Mouse (Mus musculus): ENCODE results near the gene Calb2. TPM values are rescaled to one million over a fixed set of nuclear protein-coding genes. Genes with fewer than 3 reads are reported as not detected.
A peak's percentile ranks its signal among the peaks of the same experiment; 100 is the strongest.

Gene Calb2
- polyA plus RNA-seq, 1 experiment from 2014 or later, result 0.32 TPM

DNA sequence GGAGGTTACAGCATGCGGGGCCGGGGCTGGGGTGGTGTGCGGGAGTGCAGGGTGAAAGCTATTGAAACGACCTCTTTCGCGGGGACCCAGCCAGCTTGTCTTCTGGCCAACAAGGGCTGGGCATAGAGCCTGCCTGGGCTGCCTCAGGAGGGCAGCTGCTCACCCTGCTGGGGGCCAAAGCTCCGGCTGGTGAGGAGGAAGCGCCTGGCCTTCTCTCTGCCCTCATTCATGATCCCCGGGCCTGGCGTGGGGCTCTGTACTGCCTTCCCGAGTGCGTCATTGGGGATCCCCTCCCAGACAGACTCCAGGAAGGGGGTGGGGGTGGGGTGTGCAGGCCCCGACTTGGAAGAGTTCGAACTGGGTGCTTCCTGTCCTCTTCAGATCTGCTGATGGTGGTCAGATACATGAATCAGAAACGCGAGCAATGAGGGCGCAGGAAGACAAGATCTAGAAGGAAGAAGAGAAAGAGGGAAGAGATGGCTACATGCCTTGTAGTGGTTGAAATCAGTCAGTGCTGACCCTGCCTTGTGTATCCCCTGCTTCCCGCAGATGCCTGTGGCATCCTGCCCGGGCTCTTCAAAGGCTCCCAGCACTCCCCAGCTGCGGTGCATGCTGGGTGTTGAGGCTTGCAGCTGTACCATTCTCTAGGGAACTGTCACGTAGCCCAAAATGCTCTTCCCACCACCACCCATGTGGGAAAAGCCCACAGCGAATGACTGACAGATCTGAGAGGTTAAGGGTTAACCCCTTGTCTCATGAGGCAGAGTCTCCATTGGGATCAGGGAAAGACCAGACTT, 9.5 kb upstream of the Calb2 start:
- 0 out of 2 replicates have a peak, but pooled peaks cover 8% of the 10 kb centered on the region for H3K4me1 ChIP-seq
- H3K27me3 ChIP-seq (replicated peaks), result 0 out of 2 replicates have a peak, but pooled peaks cover 7% of the 10 kb centered on the region
- WGBS, result 22% methylated on average over 22 of the region's 22 CpGs
- H3K4me3 ChIP-seq (replicated peaks), result no peak overlapping the region
- H3K27ac ChIP-seq, result no peak overlapping the region
- 0 out of 2 replicates have a peak, but pooled peaks have one; percentile 27 for ATAC-seq (ENCODE audit: insufficient read depth, low FRiP score, low read depth)
- H3K4me2 ChIP-seq, result peak overlapping the region; percentile 30; the same call in 1 of the 2 replicates
- H3K9me3 ChIP-seq, result no peaks in the 10 kb centered on the region
- H3K9ac ChIP-seq, result no peak overlapping the region
- H3K36me3 ChIP-seq, result no peaks in the 10 kb centered on the region

DNA sequence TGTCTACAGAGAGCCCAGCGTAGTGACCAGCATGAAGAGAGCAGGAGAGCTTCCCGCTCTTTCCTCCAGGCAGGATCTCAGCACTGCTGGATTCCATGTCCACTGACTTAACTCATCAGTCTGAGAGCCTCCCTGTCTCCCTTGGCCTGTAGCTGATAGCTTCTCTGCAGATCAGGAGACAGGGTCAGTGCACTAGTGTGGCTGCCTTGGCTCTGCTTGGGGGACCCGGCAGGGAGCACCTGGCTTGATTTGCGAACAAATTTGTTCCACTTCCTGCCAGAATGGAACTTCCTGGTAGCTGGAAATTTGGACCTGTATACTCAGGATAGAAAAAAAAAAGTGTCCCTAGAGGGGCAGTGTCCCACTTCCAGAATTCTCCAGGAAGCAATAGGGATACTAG, 6.8 kb upstream of the Calb2 start:
- no peaks in the 10 kb centered on the region for H3K9me3 ChIP-seq
- no peak overlapping the region for H3K9ac ChIP-seq
- no peaks in the 10 kb centered on the region for H3K36me3 ChIP-seq
- H3K4me2 ChIP-seq, result no peak overlapping the region
- no peak overlapping the region for H3K4me3 ChIP-seq (replicated peaks)
- no peak for ATAC-seq (ENCODE audit: insufficient read depth, low FRiP score, low read depth)
- H3K27me3 ChIP-seq (replicated peaks), result 0 out of 2 replicates have a peak, but pooled peaks cover 6% of the 10 kb centered on the region
- H3K4me1 ChIP-seq, result 0 out of 2 replicates have a peak, but pooled peaks cover 8% of the 10 kb centered on the region
- WGBS, result 87% methylated on average over 4 of the region's 4 CpGs
- no peak overlapping the region for H3K27ac ChIP-seq

DNA sequence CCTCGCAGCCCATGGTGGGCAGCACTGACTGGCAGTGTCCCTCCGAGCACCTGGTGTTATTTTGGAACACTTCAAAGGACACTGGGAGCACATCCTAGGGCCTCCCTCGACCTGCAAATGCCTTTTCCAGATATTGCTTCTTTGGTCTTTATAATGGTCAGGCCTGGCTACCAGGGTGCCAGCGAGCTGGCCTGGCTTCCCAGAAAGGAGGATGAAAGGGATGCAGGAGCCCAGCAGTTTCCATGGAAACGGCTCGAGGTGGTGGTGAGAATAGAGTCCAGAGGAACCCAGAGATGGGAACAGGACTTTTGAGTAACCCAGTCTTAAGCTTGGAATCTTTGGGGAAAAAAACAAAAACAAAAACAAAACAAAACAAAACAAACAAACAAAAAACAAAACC, 4.2 kb upstream of the Calb2 start:
- 64% methylated on average over 6 of the region's 6 CpGs for WGBS
- Histone ChIP-seq H3K9me3 (no peaks in the 10 kb centered on the region), H3K36me3 (no peaks in the 10 kb centered on the region), H3K4me3 (replicated peaks) (no peak overlapping the region), H3K4me2 (no peak overlapping the region), H3K27ac (no peak overlapping the region), H3K27me3 (replicated peaks) (peaks cover 22% of the 10 kb centered on the region), H3K4me1 (0 out of 2 replicates have a peak, but pooled peaks cover 1% of the 10 kb centered on the region), H3K9ac (no peak overlapping the region)
- ATAC-seq (ENCODE audit: insufficient read depth, low FRiP score, low read depth), result no peak

DNA sequence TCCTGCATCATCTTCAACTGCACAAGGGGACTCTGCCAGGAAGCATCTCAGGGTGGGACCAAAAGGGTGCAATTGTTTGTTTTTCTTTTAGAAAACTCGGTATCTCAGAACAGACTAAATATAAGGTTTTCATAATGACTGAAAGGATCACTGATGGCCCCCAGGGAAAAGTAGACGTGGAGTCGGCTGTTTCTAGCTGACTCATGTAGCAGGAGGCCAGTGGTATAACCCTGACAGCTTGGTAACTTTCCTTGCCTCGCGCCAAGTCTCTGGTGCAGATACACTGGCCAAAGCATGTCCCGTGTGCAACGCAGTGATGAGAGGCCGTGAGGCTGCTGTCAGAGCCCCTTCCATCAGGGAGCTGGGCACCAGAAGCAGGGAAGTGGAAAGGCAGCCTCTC, 1.7 kb downstream of the Calb2 start:
- no peaks in the 10 kb centered on the region for H3K4me1 ChIP-seq
- peaks cover 29% of the 10 kb centered on the region for H3K27me3 ChIP-seq (replicated peaks)
- H3K9ac ChIP-seq, result no peak overlapping the region
- no peaks in the 10 kb centered on the region for H3K9me3 ChIP-seq
- no peaks in the 10 kb centered on the region for H3K36me3 ChIP-seq
- H3K27ac ChIP-seq, result no peak overlapping the region
- no peak for ATAC-seq (ENCODE audit: insufficient read depth, low FRiP score, low read depth)
- H3K4me3 ChIP-seq (replicated peaks), result no peak overlapping the region
- WGBS, result 69% methylated on average over 8 of the region's 8 CpGs
- H3K4me2 ChIP-seq, result no peak overlapping the region

DNA sequence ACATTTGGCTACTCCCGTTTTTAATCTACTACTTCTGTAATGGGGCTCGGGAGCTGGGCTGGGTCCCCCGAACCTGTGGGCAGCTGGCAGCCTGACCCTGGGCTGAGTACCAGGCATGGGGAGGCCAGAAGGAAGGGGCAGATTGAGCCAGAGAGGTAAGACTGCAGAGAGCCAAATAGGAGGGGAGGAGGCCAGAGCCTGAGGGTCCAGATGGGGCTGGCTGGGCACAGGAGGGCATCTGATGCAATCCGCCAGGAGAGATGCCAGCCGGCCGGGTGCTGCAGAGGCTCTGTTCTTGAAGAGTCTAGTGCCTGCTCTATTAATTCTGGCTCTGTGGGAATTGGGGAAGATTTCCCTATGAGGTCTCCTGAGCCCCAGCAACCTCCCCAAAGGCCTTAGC, 6.0 kb downstream of the Calb2 start:
- Histone ChIP-seq H3K4me2 (no peak overlapping the region), H3K27me3 (replicated peaks) (0 out of 2 replicates have a peak, but pooled peaks cover 5% of the 10 kb centered on the region), H3K4me3 (replicated peaks) (no peak overlapping the region), H3K9me3 (no peaks in the 10 kb centered on the region), H3K9ac (no peak overlapping the region), H3K36me3 (no peaks in the 10 kb centered on the region), H3K27ac (no peak overlapping the region), H3K4me1 (no peaks in the 10 kb centered on the region)
- WGBS, result 78% methylated on average over 6 of the region's 6 CpGs
- no peak for ATAC-seq (ENCODE audit: insufficient read depth, low FRiP score, low read depth)

DNA sequence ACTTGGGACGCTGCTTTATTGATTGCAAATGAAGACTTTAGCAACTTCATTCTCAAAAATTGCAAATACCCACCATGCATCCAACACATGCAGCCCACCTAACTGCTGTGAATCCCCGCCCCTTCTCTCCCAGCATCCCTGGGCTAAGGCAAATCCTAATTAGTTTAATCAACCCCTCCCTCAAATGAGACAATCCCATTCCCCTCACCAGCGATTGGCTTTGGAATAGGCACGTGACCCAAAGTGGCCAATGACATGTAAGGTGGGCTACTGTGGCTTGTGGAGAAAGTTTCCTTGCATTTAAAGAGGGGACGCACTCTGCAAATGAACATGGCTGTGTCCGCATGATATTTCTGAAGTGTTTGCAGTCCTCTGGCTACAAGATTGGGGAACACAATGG, 15.1 kb downstream of the Calb2 start:
- no peak for ATAC-seq (ENCODE audit: insufficient read depth, low FRiP score, low read depth)

DNA sequence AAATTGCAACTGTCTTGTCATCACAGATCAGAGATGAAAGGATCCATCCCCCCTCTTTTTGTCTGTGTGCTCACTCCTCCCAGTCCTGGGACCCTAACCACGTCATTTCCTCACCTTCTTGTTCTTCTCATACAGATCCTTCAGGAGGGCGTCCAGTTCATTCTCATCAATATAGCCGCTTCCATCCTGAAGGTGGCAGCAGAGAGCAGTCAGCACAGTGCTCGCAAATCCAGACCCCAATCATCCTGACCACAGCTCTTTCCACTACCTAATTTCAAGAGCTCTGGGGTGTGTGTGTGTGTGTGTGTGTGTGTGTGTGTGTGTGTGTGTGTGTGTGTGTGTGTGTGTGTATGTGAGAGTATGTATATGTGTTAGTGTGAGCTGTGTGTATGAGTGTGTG, 22.5 kb downstream of the Calb2 start:
- no peak for ATAC-seq (ENCODE audit: insufficient read depth, low FRiP score, low read depth)
- Histone ChIP-seq H3K27me3 (replicated peaks) (no peaks in the 10 kb centered on the region), H3K4me3 (replicated peaks) (no peak overlapping the region), H3K9ac (no peak overlapping the region), H3K27ac (no peak overlapping the region), H3K4me1 (no peaks in the 10 kb centered on the region), H3K4me2 (no peak overlapping the region), H3K9me3 (no peaks in the 10 kb centered on the region), H3K36me3 (no peaks in the 10 kb centered on the region)
- WGBS, result under 1% methylated on average over 4 of the region's 4 CpGs

More for the DNA sequence above, 15.1 kb downstream of the Calb2 start:
- Histone ChIP-seq H3K9me3 (no peaks in the 10 kb centered on the region), H3K36me3 (no peaks in the 10 kb centered on the region), H3K4me3 (replicated peaks) (no peak overlapping the region), H3K27me3 (replicated peaks) (no peaks in the 10 kb centered on the region), H3K9ac (no peak overlapping the region), H3K4me1 (no peaks in the 10 kb centered on the region), H3K27ac (no peak overlapping the region), H3K4me2 (no peak overlapping the region)
- 69% methylated on average over 6 of the region's 6 CpGs for WGBS

DNA sequence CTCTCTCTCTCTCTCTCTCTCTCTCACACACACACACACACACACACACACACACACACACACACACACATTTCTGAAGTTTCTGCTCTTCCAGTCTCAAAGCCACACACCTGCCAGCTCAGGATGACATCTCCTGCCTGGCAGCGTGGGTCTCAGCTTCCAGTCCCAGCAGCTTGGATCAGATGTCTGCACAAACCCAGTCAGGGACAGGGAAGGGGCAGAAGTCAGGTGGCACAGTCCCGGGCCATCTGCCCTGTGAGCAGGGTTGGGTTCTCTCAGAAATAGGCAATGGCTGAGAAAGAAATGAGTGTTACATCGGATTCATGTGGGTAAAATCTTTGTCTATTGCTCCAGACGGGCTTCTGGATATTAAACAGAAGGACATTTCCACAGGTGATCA, 27.2 kb downstream of the Calb2 start:
- Histone ChIP-seq H3K9ac (no peak overlapping the region), H3K4me2 (no peak overlapping the region), H3K27me3 (replicated peaks) (no peaks in the 10 kb centered on the region), H3K27ac (no peak overlapping the region), H3K4me1 (no peaks in the 10 kb centered on the region), H3K4me3 (replicated peaks) (no peak overlapping the region), H3K36me3 (no peaks in the 10 kb centered on the region), H3K9me3 (no peaks in the 10 kb centered on the region)
- ATAC-seq (ENCODE audit: insufficient read depth, low FRiP score, low read depth), result no peak
- WGBS, result 63% methylated on average over 4 of the region's 4 CpGs

DNA sequence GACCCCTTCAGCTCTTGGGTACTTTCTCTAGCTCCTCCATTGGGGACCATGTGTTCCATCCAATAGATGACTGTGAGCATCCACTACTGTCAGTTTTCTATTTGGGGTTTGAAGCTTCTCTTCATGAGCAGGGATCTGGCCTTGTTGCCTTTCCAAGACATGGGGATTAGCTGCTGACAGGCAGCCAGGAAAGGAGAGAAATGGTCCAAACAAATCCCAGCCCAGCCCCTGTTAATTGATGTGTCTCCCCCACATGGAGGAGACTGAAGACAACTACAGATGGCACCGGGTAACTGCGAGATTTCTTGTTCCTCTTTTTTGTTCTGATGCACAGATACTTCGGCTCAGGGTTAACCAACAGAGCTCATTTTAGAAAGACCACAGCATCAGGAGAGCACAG, 27.9 kb downstream of the Calb2 start:
- no peaks in the 10 kb centered on the region for H3K9me3 ChIP-seq
- no peaks in the 10 kb centered on the region for H3K36me3 ChIP-seq
- no peak overlapping the region for H3K27ac ChIP-seq
- ATAC-seq (ENCODE audit: insufficient read depth, low FRiP score, low read depth), result no peak
- H3K4me3 ChIP-seq (replicated peaks), result no peak overlapping the region
- no peaks in the 10 kb centered on the region for H3K27me3 ChIP-seq (replicated peaks)
- H3K4me1 ChIP-seq, result no peaks in the 10 kb centered on the region
- H3K9ac ChIP-seq, result no peak overlapping the region
- 56% methylated on average over 3 of the region's 3 CpGs for WGBS
- H3K4me2 ChIP-seq, result no peak overlapping the region

DNA sequence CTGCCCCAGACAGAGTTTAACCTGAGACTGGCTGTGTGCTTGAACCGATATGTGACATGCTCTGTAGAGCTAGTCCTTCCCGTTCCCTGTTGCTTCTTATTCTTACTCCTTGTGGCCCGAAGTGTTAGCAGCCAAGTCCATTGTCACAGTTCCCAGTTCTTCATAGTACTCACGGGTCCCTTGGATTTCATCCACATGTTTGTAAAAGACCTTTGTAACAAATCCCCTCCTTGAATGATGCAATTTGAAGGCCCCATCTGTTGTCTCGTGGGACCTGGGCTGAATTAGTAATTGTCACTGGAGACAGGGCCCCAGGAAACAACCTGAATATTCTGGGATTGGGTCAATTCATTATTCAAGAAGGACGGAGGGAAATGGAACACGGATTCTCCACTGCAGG, 32.5 kb downstream of the Calb2 start:
- no peak overlapping the region for H3K4me2 ChIP-seq
- no peaks in the 10 kb centered on the region for H3K27me3 ChIP-seq (replicated peaks)
- H3K9me3 ChIP-seq, result no peaks in the 10 kb centered on the region
- no peak overlapping the region for H3K27ac ChIP-seq
- ATAC-seq (ENCODE audit: insufficient read depth, low FRiP score, low read depth), result no peak
- no peak overlapping the region for H3K4me3 ChIP-seq (replicated peaks)
- no peaks in the 10 kb centered on the region for H3K36me3 ChIP-seq
- 74% methylated on average over 7 of the region's 7 CpGs for WGBS
- H3K4me1 ChIP-seq, result no peaks in the 10 kb centered on the region
- no peak overlapping the region for H3K9ac ChIP-seq

DNA sequence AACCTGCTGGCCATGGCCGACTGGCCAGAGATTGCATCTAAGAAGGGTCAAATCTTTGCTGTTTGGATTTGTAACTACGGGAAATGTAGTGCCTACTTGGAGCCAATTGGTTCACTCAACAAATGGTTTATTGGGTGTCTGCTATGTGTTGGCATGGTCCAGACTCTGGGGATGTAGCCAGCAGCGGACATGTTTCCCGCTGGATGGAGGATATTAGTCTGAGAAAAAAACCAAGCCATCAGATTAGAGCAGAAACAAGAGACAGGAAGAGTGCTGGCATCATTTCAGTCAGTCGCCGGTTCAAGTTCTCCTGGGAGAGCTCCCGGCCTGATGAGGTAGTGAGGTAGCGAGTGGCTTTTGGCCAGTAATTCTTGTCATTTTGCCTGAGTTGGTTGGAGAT, 33.8 kb downstream of the Calb2 start:
- H3K9ac ChIP-seq, result no peak overlapping the region
- no peak for ATAC-seq (ENCODE audit: insufficient read depth, low FRiP score, low read depth)
- H3K4me3 ChIP-seq (replicated peaks), result no peak overlapping the region
- WGBS, result 90% methylated on average over 8 of the region's 8 CpGs
- no peaks in the 10 kb centered on the region for H3K4me1 ChIP-seq
- no peak overlapping the region for H3K27ac ChIP-seq
- H3K27me3 ChIP-seq (replicated peaks), result no peaks in the 10 kb centered on the region
- no peak overlapping the region for H3K4me2 ChIP-seq
- H3K9me3 ChIP-seq, result no peaks in the 10 kb centered on the region
- no peaks in the 10 kb centered on the region for H3K36me3 ChIP-seq

DNA sequence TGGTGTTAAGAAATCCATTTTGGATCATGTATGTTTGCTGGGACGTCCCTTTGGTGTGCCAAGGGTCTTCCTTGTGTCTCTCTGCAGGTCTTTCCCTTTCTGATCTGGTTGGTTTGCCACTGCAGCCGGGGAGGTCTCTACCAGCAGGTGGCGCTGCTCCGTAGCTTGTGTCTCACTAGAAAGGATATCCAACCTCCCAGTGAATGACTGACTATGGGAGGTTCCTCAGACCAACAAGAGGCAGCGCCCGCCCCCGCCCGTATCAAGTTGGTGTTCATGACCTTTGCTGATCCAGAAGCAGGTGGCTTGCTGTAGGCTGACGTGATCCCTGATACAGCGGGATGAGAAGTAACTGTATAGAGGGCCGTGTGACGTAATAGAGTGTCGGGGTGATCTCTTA, 37.5 kb downstream of the Calb2 start:
- H3K4me1 ChIP-seq, result no peaks in the 10 kb centered on the region
- no peak overlapping the region for H3K4me2 ChIP-seq
- no peaks in the 10 kb centered on the region for H3K36me3 ChIP-seq
- H3K27ac ChIP-seq, result no peak overlapping the region
- H3K9ac ChIP-seq, result no peak overlapping the region
- WGBS, result 18% methylated on average over 13 of the region's 13 CpGs
- ATAC-seq (ENCODE audit: insufficient read depth, low FRiP score, low read depth), result peak; percentile 63; the same call in 1 of the 2 replicates
- no peaks in the 10 kb centered on the region for H3K9me3 ChIP-seq
- no peaks in the 10 kb centered on the region for H3K27me3 ChIP-seq (replicated peaks)
- no peak overlapping the region for H3K4me3 ChIP-seq (replicated peaks)
